Mouse (Mus musculus): Measurements from ENCODE around the gene Noxo1. TPM values are rescaled to one million over a fixed set of nuclear protein-coding genes. Genes with fewer than 3 reads are reported as not detected.
A peak's percentile ranks its signal among the peaks of the same experiment; 100 is the strongest.

Noxo1 gene
- polyA plus RNA-seq (2015; fragmentation: Nextera tagmentation; extraction: Ambion mirVana) = 1.3 TPM in 2 replicates

DNA sequence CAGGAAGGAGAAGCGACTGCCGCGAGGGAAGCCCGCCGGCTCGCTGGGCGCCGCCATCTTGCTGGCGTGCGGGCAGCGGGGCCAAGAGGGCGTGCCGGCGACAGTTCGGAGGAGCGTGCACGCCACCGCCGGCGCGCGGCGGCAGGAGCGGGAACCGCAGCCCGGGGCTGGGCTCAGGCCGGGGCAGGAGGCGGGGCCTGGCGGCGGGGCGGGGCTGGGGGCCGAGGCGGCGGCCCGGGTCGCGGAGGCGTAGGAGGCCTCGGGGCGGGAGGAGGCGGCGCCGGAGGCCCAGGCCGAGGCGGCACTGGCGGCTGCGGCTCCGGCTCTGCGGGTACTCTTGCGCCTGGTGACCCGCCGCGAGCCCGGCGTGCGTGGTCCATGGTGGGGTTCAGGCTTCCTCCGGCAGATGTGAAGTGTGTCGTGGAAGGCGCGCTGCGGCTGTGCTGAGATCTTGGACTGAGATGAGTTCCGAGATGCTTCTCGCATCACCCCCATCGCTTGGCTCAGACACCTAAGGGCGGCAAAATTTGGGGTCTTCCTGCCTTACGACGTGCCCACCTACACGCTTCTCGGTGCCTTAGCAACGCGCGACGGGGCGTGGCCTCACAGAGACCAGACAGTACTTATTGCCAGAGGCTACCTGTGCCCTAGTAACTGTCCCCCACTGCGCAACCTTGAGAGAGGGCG lies at the start of gene Noxo1, which contains the start of gene Gfer:
Gene Noxo1 (plus strand): TSS at position 224 of the 687 bp plus-strand sequence.
Gene Gfer (minus strand): TSS at position 146 of the 687 bp plus-strand sequence.
- Histone ChIP-seq H3K4me3 (peak within 1 kb of the TSS; percentile 79), H3K4me1 (peaks cover 31% of the 10 kb centered on the region), H3K9ac (peak within 1 kb of the TSS; percentile 87), H3K9me3 (replicated peaks) (no peaks in the 10 kb centered on the region), H3K27ac (peak within 1 kb of the TSS; percentile 84), H3K36me3 (ENCODE audit: poor library complexity, severe bottlenecking) (peaks cover 33% of the 10 kb centered on the region), H3K27me3 (no peaks in the 10 kb centered on the region), H3K4me2 (peak within 1 kb of the TSS; percentile 66)
- ATAC-seq = peak; percentile 89
- under 1% methylated on average over 46 of the region's 76 CpGs for WGBS

DNA sequence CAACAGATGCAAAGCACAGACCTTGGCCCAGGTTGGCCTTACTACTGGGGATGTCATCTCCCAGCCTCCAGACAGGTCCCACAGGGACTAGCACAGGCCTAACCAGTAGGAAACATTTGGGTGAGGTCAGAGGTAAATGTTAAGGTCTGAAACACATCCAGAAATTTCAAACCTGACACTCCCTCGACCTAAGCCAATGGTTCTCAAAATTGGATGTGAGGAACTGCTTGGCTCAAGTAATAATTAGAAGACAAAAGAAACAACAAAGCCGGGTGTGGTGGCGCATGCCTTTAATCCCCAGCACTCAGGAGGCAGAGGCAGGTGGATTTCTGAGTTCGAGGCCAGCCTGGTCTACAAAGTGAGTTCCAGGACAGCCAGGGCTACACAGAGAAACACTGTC lies 49.7 kb upstream of the Noxo1 start:
- Histone ChIP-seq H3K27ac (no peak overlapping the region), H3K27me3 (peaks cover 31% of the 10 kb centered on the region), H3K4me1 (peaks cover 13% of the 10 kb centered on the region), H3K36me3 (ENCODE audit: poor library complexity, severe bottlenecking) (no peaks in the 10 kb centered on the region), H3K9ac (no peak overlapping the region), H3K9me3 (replicated peaks) (no peaks in the 10 kb centered on the region), H3K4me3 (no peak overlapping the region), H3K4me2 (no peak overlapping the region)
- no peak for ATAC-seq
- WGBS = 86% methylated on average over 4 of the region's 4 CpGs

DNA sequence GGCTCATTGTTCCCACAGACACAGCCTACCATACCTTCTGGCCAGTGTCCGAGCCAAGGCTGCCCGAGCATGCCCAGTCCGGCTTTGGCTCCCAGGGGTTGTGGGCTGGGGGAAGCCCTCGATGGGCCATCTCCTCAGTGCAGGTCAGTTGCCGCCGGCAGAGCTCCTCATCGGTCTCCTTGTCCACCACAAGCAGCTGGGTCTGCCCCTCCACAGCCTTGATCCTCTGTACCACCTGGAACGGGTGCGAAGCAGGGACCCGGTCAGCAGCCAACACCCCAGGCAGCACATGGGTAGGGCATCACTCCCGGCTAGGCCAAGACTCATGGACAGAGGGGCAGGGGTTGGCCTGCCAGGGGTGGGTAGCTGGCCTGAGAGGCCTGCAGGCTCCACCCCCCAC lies 48.5 kb upstream of the Noxo1 start:
- Histone ChIP-seq H3K4me1 (peaks cover 13% of the 10 kb centered on the region), H3K9ac (0 out of 2 replicates have a peak overlapping the region, but pooled peaks have one; percentile 6), H3K36me3 (ENCODE audit: poor library complexity, severe bottlenecking) (no peaks in the 10 kb centered on the region), H3K9me3 (replicated peaks) (no peaks in the 10 kb centered on the region), H3K27me3 (peaks cover 41% of the 10 kb centered on the region), H3K27ac (peak overlapping the region; percentile 12; the same call in 1 of the 2 replicates), H3K4me3 (no peak overlapping the region), H3K4me2 (no peak overlapping the region)
- WGBS = 85% methylated on average over 11 of the region's 11 CpGs
- no peak for ATAC-seq

DNA sequence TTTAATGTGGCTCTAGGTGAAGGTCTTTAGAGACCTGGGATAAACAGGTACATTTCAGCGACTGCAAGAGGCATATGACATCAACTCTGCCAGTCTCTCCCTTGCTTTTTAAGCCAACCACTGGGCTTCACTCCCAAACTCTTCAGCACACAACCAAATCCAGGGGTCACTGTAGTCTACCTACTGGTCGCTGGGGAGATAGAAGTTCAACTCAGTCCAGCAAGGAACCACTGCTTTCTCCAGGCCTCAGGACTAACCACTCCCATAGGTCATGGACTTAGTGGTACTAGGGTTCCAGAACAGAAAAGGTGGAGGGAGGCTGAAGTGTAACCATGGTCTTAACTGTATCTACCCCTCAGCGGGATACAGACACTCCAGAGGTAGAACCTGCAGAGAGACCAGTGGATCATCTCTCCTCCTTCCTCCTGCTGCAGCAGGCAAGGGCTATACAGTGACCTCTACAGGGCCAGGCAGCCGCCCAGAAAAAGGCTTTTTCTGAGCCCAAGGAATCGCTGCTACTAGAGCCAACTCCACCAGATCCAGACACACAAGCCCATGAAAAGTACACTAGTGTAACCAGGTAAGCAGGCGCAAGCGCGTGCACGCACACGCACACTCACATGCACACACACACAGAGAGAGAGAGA lies 47.2 kb upstream of the Noxo1 start:
- Histone ChIP-seq H3K4me1 (peaks cover 16% of the 10 kb centered on the region), H3K27me3 (peaks cover 41% of the 10 kb centered on the region), H3K4me2 (peak overlapping the region; percentile 98), H3K4me3 (no peak overlapping the region; the same call in 1 of the 2 replicates), H3K9ac (no peak overlapping the region), H3K36me3 (ENCODE audit: poor library complexity, severe bottlenecking) (no peaks in the 10 kb centered on the region), H3K27ac (no peak overlapping the region), H3K9me3 (replicated peaks) (no peaks in the 10 kb centered on the region)
- WGBS = 70% methylated on average over 10 of the region's 10 CpGs
- ATAC-seq = no peak

DNA sequence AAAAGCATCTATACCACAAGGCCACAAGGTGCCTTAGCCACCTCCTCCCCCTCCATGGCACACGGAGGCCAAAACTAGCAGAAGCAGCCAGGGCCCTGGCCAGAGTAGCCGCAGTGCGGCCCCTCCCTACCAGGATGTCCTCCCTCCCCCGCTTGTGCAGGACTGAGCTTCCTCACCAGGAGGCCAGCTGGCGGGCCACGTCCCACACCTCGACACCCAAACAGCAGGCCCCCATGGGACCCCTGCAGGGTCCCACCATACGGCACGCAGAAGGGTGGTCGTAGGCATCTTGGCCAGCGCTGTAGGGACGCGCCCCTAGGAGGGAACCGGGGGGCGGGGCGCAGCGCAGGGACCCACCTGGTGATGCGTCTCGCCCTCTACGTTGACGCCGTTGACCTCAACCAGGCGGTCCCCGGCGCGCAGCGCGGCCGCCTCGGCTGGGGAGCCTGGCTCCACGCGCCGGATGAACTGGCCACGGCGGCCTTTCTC lies 46.4 kb upstream of the Noxo1 start:
- Histone ChIP-seq H3K4me2 (peak overlapping the region; percentile 98), H3K4me1 (peaks cover 17% of the 10 kb centered on the region), H3K9me3 (replicated peaks) (no peaks in the 10 kb centered on the region), H3K27ac (0 out of 2 replicates have a peak overlapping the region, but pooled peaks have one; percentile 22), H3K27me3 (peaks cover 41% of the 10 kb centered on the region), H3K9ac (peak overlapping the region; percentile 82), H3K36me3 (ENCODE audit: poor library complexity, severe bottlenecking) (no peaks in the 10 kb centered on the region), H3K4me3 (peak overlapping the region; percentile 63)
- 0 out of 2 replicates have a peak, but pooled peaks have one; percentile 28 for ATAC-seq
- WGBS = 2% methylated on average over 35 of the region's 35 CpGs

DNA sequence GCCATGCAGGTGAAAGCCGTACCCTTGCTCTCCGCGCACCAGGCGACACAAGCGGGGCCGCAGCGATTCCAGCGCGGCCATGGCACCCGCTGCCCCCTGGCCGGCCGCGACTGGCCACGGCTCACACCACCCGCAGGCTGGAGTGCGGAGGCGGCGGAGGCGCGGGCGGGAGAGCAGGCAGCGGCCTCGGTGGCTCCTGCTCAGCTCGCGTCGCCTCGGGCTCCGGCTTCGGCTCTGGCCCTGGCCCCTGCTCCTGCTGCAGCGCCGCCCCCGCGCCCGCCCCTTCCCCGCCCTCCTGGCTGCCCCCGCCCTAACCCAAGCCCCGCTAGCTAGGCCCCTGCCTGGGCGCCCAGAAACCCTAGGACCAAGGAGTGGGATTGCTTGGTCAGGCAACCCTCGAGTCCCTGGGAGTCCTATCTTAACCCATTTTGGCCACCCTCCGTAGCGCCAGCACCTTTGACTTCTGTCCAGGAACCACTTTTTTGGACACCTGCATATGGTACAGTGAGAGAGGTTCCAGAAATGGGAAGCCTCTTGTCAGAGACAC lies 45.9 kb upstream of the Noxo1 start, which contains the start of gene Slc9a3r2:
Gene Slc9a3r2 (minus strand): TSS at position 258 of the 547 bp plus-strand sequence.
- H3K4me1 ChIP-seq = peaks cover 17% of the 10 kb centered on the region
- H3K9ac ChIP-seq = peak within 1 kb of the TSS; percentile 82
- no peaks in the 10 kb centered on the region for H3K36me3 ChIP-seq (ENCODE audit: poor library complexity, severe bottlenecking)
- H3K9me3 ChIP-seq (replicated peaks) = no peaks in the 10 kb centered on the region
- peak within 1 kb of the TSS; percentile 98 for H3K4me2 ChIP-seq
- peak within 1 kb of the TSS; percentile 63 for H3K4me3 ChIP-seq
- peaks cover 41% of the 10 kb centered on the region for H3K27me3 ChIP-seq
- under 1% methylated on average over 39 of the region's 41 CpGs for WGBS
- ATAC-seq = peak; percentile 73
- 0 out of 2 replicates have a peak within 1 kb of the TSS, but pooled peaks have one; percentile 22 for H3K27ac ChIP-seq

DNA sequence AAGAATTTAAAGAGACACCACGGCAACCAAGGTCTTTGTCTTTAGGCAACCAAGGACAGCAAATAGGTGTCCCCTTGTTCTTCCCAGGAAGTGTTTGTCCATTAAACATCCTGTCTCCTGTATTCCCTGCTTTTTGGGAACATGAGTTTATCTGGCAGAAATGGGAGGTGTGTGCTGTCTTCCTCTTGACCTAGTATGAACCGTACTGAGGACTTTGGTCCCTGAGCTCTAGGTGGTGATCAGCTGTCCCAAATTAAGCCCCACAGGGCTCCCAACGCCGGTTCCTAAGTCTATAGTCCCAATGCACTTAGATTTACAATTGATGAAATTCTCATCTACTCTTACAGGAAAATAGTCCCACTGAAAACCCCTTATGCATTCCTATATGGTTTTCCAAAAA lies 45.3 kb upstream of the Noxo1 start:
- Histone ChIP-seq H3K4me1 (peaks cover 17% of the 10 kb centered on the region), H3K9me3 (replicated peaks) (no peaks in the 10 kb centered on the region), H3K4me3 (0 out of 2 replicates have a peak overlapping the region, but pooled peaks have one; percentile 63), H3K4me2 (peak overlapping the region; percentile 98), H3K9ac (peak overlapping the region; percentile 82; the same call in 1 of the 2 replicates), H3K27ac (no peak overlapping the region), H3K36me3 (ENCODE audit: poor library complexity, severe bottlenecking) (no peaks in the 10 kb centered on the region), H3K27me3 (peaks cover 41% of the 10 kb centered on the region)
- no peak for ATAC-seq
- 74% methylated on average over 4 of the region's 4 CpGs for WGBS

DNA sequence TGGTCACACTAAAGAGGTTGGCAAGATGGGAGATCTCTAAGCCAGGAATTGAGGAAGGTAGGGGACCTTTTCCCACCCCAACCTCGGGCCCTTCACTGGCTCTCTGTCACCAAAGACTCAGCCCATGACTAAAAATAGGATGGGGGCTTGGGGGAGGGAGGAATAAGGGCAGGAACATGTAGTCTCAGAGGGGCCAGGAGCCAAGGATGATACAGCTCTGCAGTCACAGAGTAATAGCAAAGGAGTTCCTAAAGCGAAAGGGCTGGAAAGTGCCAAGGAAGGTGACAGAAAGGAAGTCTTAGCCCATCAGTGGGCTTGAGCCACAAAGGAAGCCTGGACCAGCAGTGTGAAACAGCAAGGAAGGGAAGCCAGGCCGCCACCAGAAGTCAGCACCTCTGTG lies 44.2 kb upstream of the Noxo1 start:
- Histone ChIP-seq H3K27me3 (peaks cover 52% of the 10 kb centered on the region), H3K4me3 (no peak overlapping the region), H3K9ac (no peak overlapping the region), H3K36me3 (ENCODE audit: poor library complexity, severe bottlenecking) (no peaks in the 10 kb centered on the region), H3K9me3 (replicated peaks) (no peaks in the 10 kb centered on the region), H3K27ac (no peak overlapping the region), H3K4me1 (peaks cover 17% of the 10 kb centered on the region), H3K4me2 (no peak overlapping the region)
- 76% methylated on average over 3 of the region's 3 CpGs for whole genome bisulfite sequencing
- ATAC-seq = no peak

DNA sequence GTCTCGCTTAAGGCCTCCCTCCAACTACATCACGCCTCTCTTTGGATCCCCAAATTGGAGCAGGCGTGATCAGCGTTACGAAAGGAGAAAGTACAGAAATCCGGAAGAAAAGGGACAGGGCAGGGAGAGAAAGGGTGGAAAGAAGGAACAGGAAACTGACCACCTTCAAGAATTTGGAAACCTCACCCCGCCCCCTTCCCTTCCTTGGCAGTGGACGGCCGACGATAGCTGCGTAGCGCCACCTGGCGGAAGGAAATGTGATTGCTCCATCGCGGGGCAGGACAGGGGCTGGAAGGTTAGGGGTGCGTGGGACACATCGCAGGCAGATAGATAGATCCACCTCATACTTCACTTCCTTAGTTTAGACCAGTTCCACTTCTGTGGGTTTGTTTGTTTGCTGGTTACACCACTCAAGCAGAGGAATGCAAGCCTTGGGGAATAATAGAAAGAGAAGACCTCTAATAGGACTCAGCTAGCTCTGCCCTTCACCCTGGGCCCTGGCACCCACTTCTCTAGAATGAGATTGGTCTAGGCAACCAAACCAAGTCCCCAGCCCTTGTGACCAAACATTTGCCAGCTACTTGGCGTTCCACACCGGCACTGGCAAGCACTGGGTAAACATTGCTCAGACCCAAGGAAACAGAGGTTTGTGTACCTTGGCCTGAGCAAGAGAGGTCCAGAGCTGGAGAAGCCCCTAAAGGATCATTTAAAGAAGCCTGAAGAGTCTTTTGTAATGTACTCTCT lies 41.9 kb upstream of the Noxo1 start:
- Histone ChIP-seq H3K9ac (no peak overlapping the region), H3K9me3 (replicated peaks) (no peaks in the 10 kb centered on the region), H3K27me3 (peaks cover 65% of the 10 kb centered on the region), H3K36me3 (ENCODE audit: poor library complexity, severe bottlenecking) (no peaks in the 10 kb centered on the region), H3K4me1 (peaks cover 27% of the 10 kb centered on the region), H3K27ac (no peak overlapping the region), H3K4me3 (peak overlapping the region; percentile 21), H3K4me2 (peak overlapping the region; percentile 55)
- ATAC-seq = peak; percentile 62; the same call in 1 of the 2 replicates
- 6% methylated on average over 19 of the region's 19 CpGs for WGBS

DNA sequence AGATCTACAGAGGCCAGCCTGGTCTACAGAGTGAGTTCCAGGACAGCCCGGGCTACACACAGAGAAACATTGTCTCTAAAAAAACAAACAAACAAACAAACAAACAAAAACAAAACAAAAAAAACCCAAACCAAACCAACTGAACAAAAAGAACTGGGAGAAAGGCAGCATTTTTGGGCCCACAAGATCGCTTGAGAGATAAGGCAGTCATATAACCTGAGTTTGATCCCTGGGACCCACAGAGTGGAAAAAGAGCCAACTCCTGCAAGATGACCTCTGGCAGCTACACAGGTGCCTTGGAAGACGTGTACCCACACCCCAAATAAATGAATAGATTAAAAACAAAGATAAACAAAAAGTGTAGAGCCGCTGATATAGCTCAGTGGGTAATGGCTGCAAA lies 41.1 kb upstream of the Noxo1 start:
- WGBS = 78% methylated on average over 4 of the region's 4 CpGs
- Histone ChIP-seq H3K9me3 (replicated peaks) (no peaks in the 10 kb centered on the region), H3K9ac (no peak overlapping the region), H3K4me2 (no peak overlapping the region), H3K4me3 (no peak overlapping the region), H3K36me3 (ENCODE audit: poor library complexity, severe bottlenecking) (no peaks in the 10 kb centered on the region), H3K4me1 (peaks cover 20% of the 10 kb centered on the region), H3K27me3 (peaks cover 66% of the 10 kb centered on the region), H3K27ac (no peak overlapping the region)
- no peak for ATAC-seq

DNA sequence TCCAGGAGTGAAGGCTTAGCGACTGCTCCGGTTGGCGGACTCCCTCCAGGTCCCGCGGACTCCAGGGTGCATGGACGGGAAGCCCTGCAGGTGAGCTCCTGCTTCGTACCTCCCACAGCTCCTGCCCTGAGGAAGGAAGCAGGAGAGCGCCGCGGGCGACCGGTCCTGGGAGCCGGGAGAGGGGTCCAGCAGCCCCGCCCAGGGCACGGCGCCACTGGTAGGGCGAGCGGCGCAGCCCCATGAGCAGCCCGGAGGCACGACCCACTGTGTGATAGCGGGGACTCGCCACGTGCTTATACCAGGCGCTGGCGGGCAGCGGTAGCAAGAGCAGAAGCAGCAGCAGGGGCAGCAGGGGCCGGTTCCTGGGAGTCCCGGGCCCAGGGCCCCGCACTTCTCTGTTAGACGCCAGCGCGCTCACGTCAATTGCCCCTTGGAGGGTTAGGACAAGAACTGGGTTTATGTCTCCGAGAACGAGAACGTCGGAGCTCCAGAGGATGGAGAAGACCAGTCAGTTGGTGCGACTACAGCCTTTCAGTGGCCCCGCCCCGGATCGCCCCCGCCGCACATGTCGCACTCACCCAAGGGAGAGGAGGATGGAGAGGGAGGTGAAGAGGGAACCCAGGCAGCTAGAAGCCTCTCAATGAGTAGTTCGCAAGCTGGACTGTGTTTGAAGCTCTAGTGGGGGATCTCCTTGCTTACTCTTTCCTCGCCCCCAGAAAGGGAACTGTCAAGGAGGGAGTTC lies 37.8 kb upstream of the Noxo1 start, which contains the start of gene Npw:
Gene Npw (minus strand): TSS at position 441 of the 742 bp plus-strand sequence.
- 0 out of 2 replicates have a peak, but pooled peaks have one; percentile 21 for ATAC-seq
- Histone ChIP-seq H3K27me3 (peaks cover 51% of the 10 kb centered on the region), H3K27ac (no peak within 1 kb of the TSS), H3K4me1 (peaks cover 14% of the 10 kb centered on the region), H3K4me2 (peak within 1 kb of the TSS; percentile 64), H3K9me3 (replicated peaks) (no peaks in the 10 kb centered on the region), H3K36me3 (ENCODE audit: poor library complexity, severe bottlenecking) (no peaks in the 10 kb centered on the region), H3K9ac (peak within 1 kb of the TSS; percentile 60), H3K4me3 (peak within 1 kb of the TSS; percentile 39)
- WGBS = 2% methylated on average over 47 of the region's 47 CpGs
